Mouse (Mus musculus) heart, embryonic 13.5 days (tissue): ENCODE results near the gene Ptprb. TPM values are rescaled to one million over a fixed set of nuclear protein-coding genes. Genes with fewer than 3 reads are reported as not detected.

Experiments used
- ATAC-seq: fragments of 200-750 bp; cut with Nextera tagmentation; 2 replicates; pipeline ENCODE4 v1.8.0; 2017; ENCODE audit warnings: moderate TSS enrichment; ENCODE audit not compliant: insufficient number of reproducible peaks, low FRiP score, low TSS enrichment; ENCODE audit errors: extremely low read depth
- H3K27ac ChIP-seq: fragments of 300-500 bp; sonication (generic); replicated peaks from 2 replicates; pipeline ENCODE4 v1.5.1; 2015; ENCODE audit warnings: moderate library complexity, mild to moderate bottlenecking, inconsistent platforms
- H3K27me3 ChIP-seq: fragments of 300-500 bp; sonication (generic); replicated peaks from 2 replicates; pipeline ENCODE4 v1.6.1; 2015; ENCODE audit warnings: mild to moderate bottlenecking, inconsistent platforms
- H3K36me3 ChIP-seq: fragments of 300-500 bp; sonication (generic); 2 replicates; pipeline ENCODE4 v1.6.1; 2015; ENCODE audit warnings: mild to moderate bottlenecking, inconsistent platforms
- H3K4me1 ChIP-seq: fragments of 300-500 bp; sonication (generic); 2 replicates; pipeline ENCODE4 v1.6.1; 2015; ENCODE audit warnings: inconsistent platforms
- H3K4me2 ChIP-seq: fragments of 300-500 bp; sonication (generic); 2 replicates; pipeline ENCODE4 v1.6.1; 2015; ENCODE audit warnings: inconsistent platforms, mild to moderate bottlenecking, moderate library complexity
- H3K4me3 ChIP-seq: fragments of 300-500 bp; sonication (generic); 2 replicates; pipeline ENCODE4 v1.5.1; 2015; ENCODE audit warnings: moderate library complexity, mild to moderate bottlenecking, inconsistent platforms
- H3K9ac ChIP-seq: fragments of 300-500 bp; sonication (generic); 2 replicates; pipeline ENCODE4 v1.6.1; 2015; ENCODE audit warnings: inconsistent platforms, mild to moderate bottlenecking, moderate library complexity
- H3K9me3 ChIP-seq: fragments of 300-500 bp; sonication (generic); 2 replicates; pipeline ENCODE4 v1.6.1; 2016; ENCODE audit warnings: inconsistent platforms
- WGBS: fragments of 180-500 bp; shearing (Covaris S2); methylation state at CpG from one replicate; pipeline ENCODE4 v1.1.7; 2015; ENCODE audit warnings: mixed read lengths; 5-methylcytosine and 5-hydroxymethylcytosine counted together
- polyA plus RNA-seq: library from polyadenylated mRNA; unstranded; fragments of >200 nt; fragmentation: Nextera tagmentation; extraction: Ambion mirVana; gene quantifications from 2 replicates; pipeline ENCODE4 v1.2.1, GENCODE M21; 2015

The Ptprb gene
- polyA plus RNA-seq, 1 experiment from 2014 or later = 6.4 TPM

DNA sequence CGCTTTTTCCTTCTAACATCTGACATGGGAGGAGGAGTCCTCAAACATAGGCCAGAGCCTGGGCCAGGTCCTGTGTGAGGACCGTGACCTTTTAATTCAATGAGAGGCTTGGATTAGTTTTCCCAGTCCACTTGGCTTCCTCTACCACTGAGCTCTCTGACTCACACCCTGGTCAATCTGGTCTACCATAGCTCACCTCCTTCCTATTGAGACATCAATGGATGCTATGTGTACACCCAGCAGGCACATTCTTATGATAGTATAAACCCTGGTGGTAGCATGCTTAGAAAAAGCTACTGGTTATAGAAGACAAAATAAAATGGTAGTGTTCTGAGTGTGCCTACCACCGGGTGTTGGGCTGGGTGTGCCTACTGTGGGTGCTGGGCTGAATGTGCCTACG, 21.1 kb downstream of the Ptprb start:
- ATAC-seq = no peak
- H3K4me2 ChIP-seq = no peak overlapping the region
- WGBS = 70% methylated on average over 4 of the region's 4 CpGs
- H3K27me3 ChIP-seq = peaks cover 11% of the 10 kb centered on the region
- H3K9ac ChIP-seq = no peak overlapping the region
- no peak overlapping the region for H3K27ac ChIP-seq
- H3K9me3 ChIP-seq = no peaks in the 10 kb centered on the region
- peaks cover 43% of the 10 kb centered on the region for H3K4me1 ChIP-seq
- no peak overlapping the region for H3K4me3 ChIP-seq
- H3K36me3 ChIP-seq = no peaks in the 10 kb centered on the region

GRCm38 (mm10) chr10:116297854-116298253, 22.5 kb downstream of the Ptprb start:
- WGBS = 44% methylated on average over 12 of the region's 12 CpGs

GRCm38 (mm10) chr10:116300824-116301223, 25.5 kb downstream of the Ptprb start:
- 17% methylated on average over 7 of the region's 7 CpGs for WGBS
- Histone ChIP-seq H3K4me3 (peak overlapping the region; percentile 59), H3K27me3 (peaks cover 34% of the 10 kb centered on the region), H3K4me1 (peaks cover 32% of the 10 kb centered on the region), H3K4me2 (peak overlapping the region; percentile 83), H3K9ac (peak overlapping the region; percentile 79), H3K36me3 (no peaks in the 10 kb centered on the region), H3K9me3 (no peaks in the 10 kb centered on the region), H3K27ac (peak overlapping the region; percentile 53)
- no peak for ATAC-seq

More at GRCm38 (mm10) chr10:116297854-116298253, 22.5 kb downstream of the Ptprb start:
- no peak overlapping the region for H3K9ac ChIP-seq
- no peaks in the 10 kb centered on the region for H3K9me3 ChIP-seq
- H3K27ac ChIP-seq = no peak overlapping the region
- H3K4me3 ChIP-seq = no peak overlapping the region
- peaks cover 39% of the 10 kb centered on the region for H3K4me1 ChIP-seq
- H3K27me3 ChIP-seq = peaks cover 24% of the 10 kb centered on the region
- ATAC-seq = no peak
- H3K4me2 ChIP-seq = peak overlapping the region; percentile 32
- H3K36me3 ChIP-seq = no peaks in the 10 kb centered on the region

DNA sequence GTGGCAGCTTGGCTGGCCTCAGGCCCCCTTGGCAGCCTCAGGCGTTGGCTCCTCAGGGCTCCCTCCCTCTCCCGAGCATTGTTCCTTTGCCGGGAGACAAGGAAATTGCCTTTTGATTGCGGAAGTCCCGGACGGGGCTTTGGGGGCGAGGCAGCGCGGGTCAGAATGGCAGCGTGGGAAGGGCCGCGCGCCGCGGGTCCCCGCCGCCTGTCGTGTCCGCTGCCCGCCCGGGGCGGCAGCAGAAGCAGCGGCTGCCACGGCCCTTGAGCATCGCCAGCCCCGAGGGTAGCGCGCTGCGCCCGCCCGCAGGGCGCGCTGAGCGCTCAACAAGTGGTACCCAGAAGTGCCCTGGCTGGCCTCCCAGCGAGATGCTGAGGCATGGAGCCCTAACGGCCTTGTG, 25.9 kb downstream of the Ptprb start:
- Histone ChIP-seq H3K36me3 (no peaks in the 10 kb centered on the region), H3K4me1 (peaks cover 32% of the 10 kb centered on the region), H3K27ac (peak overlapping the region; percentile 53), H3K4me2 (peak overlapping the region; percentile 83), H3K4me3 (peak overlapping the region; percentile 59), H3K9ac (peak overlapping the region; percentile 79), H3K9me3 (no peaks in the 10 kb centered on the region), H3K27me3 (peaks cover 34% of the 10 kb centered on the region)
- under 1% methylated on average over 36 of the region's 36 CpGs for WGBS
- no peak for ATAC-seq

DNA sequence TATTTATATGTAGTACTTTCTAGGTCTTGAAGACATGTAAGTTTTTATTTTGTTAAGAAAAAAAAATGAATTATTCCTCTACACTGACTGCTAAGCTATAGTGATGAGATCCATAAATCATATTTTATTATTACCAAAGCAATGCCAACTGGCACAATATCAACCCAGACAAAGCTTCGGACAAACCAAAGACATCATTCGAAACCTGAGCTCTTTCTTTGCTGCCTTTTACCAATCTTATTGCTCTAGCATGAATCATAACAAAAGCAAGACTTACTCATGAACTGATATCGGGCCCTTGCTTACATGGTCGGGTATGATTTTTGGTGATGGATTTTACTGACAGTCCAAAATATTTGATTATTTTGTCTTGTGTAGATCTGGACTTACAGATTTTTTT, 29.0 kb downstream of the Ptprb start:
- Histone ChIP-seq H3K27me3 (peaks cover 35% of the 10 kb centered on the region), H3K4me3 (no peak overlapping the region), H3K4me2 (peak overlapping the region; percentile 5; the same call in 1 of the 2 replicates), H3K9me3 (no peaks in the 10 kb centered on the region), H3K27ac (no peak overlapping the region), H3K9ac (no peak overlapping the region), H3K36me3 (no peaks in the 10 kb centered on the region), H3K4me1 (peaks cover 21% of the 10 kb centered on the region)
- no peak for ATAC-seq
- 83% methylated on average over 4 of the region's 4 CpGs for WGBS

DNA sequence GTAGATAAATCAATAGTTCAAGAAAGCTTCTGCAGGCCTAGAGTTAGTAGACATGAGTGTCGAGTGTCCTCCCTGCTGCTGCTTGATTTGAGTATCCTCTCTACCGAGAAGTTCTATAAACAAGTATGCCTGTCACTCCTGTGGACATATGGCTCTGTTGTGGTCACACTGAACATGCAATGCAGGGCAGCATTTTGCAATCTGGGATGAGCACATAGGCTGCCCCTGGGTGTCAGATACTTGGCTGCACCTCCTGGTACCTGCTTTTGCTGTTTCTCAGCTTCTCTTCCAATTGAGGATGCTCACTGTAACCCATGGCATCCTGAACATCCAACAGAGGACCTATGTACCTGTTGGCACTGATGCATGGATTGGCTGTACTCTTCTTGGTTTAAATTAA, 34.1 kb downstream of the Ptprb start:
- Histone ChIP-seq H3K9ac (no peak overlapping the region), H3K36me3 (no peaks in the 10 kb centered on the region), H3K27ac (no peak overlapping the region), H3K4me2 (no peak overlapping the region), H3K4me3 (no peak overlapping the region), H3K9me3 (no peaks in the 10 kb centered on the region), H3K4me1 (peaks cover 10% of the 10 kb centered on the region), H3K27me3 (peaks cover 23% of the 10 kb centered on the region)
- no peak for ATAC-seq
- WGBS = 69% methylated on average over 2 of the region's 2 CpGs

GRCm38 (mm10) chr10:116310516-116311210, 35.3 kb downstream of the Ptprb start:
- H3K36me3 ChIP-seq = no peaks in the 10 kb centered on the region; the same call in 1 of the 2 replicates
- no peak overlapping the region for H3K4me3 ChIP-seq
- no peak for ATAC-seq
- peaks cover 25% of the 10 kb centered on the region for H3K27me3 ChIP-seq
- H3K27ac ChIP-seq = no peak overlapping the region; the same call in 1 of the 2 replicates
- WGBS = 29% methylated on average over 11 of the region's 11 CpGs
- H3K4me2 ChIP-seq = peak overlapping the region; percentile 37
- peaks cover 10% of the 10 kb centered on the region for H3K4me1 ChIP-seq
- no peaks in the 10 kb centered on the region for H3K9me3 ChIP-seq
- no peak overlapping the region for H3K9ac ChIP-seq

- Histone ChIP-seq H3K9ac (no peak overlapping the region), H3K4me3 (no peak overlapping the region), H3K4me1 (peaks cover 3% of the 10 kb centered on the region; the same call in 1 of the 2 replicates), H3K9me3 (no peaks in the 10 kb centered on the region), H3K4me2 (peak overlapping the region; percentile 21; the same call in 1 of the 2 replicates), H3K36me3 (no peaks in the 10 kb centered on the region; the same call in 1 of the 2 replicates), H3K27me3 (peaks cover 7% of the 10 kb centered on the region; the same call in 1 of the 2 replicates), H3K27ac (no peak overlapping the region)
- no peak for ATAC-seq
- 19% methylated on average over 12 of the region's 12 CpGs for WGBS
These were observed 43.9 kb downstream of the Ptprb start for GRCm38 (mm10) chr10:116319246-116319645.

DNA sequence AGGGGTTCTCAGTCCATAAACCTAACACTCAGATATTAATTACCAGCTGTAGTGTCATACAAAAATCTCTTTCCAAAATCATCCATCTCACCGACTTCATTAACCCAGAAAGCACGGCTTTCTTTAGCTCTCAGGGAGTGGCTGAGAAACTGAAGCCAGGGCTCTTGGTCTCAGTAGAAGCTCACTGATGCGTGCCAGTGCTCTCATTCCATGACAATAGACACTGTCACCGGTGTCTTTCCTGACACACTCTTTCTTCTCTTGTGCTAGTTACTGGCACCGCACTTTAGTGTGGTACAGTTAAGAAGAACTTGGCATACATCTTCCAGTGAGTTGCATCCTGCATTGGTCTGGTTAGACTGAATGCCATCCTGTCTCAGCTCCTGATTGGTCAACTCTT, 53.8 kb downstream of the Ptprb start:
- Histone ChIP-seq H3K36me3 (peaks cover 21% of the 10 kb centered on the region), H3K27me3 (no peaks in the 10 kb centered on the region), H3K4me1 (peaks cover 7% of the 10 kb centered on the region), H3K4me2 (no peak overlapping the region), H3K27ac (no peak overlapping the region), H3K9ac (no peak overlapping the region), H3K9me3 (no peaks in the 10 kb centered on the region), H3K4me3 (no peak overlapping the region)
- no peak for ATAC-seq
- 74% methylated on average over 5 of the region's 5 CpGs for WGBS

GRCm38 (mm10) chr10:116330458-116330857, 55.1 kb downstream of the Ptprb start:
- Histone ChIP-seq H3K4me1 (peaks cover 7% of the 10 kb centered on the region), H3K27me3 (no peaks in the 10 kb centered on the region), H3K27ac (no peak overlapping the region), H3K9ac (peak overlapping the region; percentile 68; the same call in 1 of the 2 replicates), H3K4me3 (peak overlapping the region; percentile 43), H3K4me2 (peak overlapping the region; percentile 74), H3K36me3 (peaks cover 21% of the 10 kb centered on the region), H3K9me3 (no peaks in the 10 kb centered on the region)
- no peak for ATAC-seq
- 9% methylated on average over 5 of the region's 5 CpGs for WGBS

GRCm38 (mm10) chr10:116330961-116331510, 55.7 kb downstream of the Ptprb start:
- H3K27me3 ChIP-seq = no peaks in the 10 kb centered on the region
- no peak for ATAC-seq
- H3K36me3 ChIP-seq = peaks cover 21% of the 10 kb centered on the region
- peak overlapping the region; percentile 68 for H3K9ac ChIP-seq
- peak overlapping the region; percentile 74 for H3K4me2 ChIP-seq
- no peaks in the 10 kb centered on the region for H3K9me3 ChIP-seq
- H3K27ac ChIP-seq = no peak overlapping the region
- H3K4me3 ChIP-seq = peak overlapping the region; percentile 43
- H3K4me1 ChIP-seq = peaks cover 7% of the 10 kb centered on the region
- 20% methylated on average over 23 of the region's 23 CpGs for WGBS
